15 mouse cellular contexts compared by ENCODE assay signal in the genomic region with DNA sequence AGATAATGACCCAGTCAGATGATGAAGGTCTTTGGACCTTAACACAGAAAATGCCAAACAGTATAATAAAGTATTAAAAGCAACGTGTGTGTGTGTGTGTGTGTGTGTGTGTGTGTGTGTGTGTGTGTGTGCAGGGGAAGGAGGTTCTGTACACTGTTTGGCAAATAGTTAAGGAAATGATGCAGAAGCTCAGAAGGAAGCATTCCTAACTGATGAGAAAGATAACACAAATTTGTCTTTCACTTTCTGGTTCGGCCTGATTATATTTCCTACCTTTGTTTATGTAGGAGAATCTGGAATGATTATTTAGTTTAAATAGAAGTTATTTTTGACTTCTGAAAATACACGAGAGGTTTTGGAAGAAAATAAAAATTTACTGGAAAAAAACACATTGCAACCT.
"Had no signal": no experiment of that assay in that cellular context is flagged by ENCODE, and none has a peak within 500 bp of the region (broad histone marks: within the 10 kb centered on the region; RNA-seq: fewer than 3 reads in every experiment).

No protein-coding gene starts in this region.

- H3K27ac ChIP-seq: liver, embryonic 13.5 days; liver, embryonic 15.5 days; lung, embryonic 15.5 days; macrophage; midbrain, embryonic 13.5 days; midbrain, embryonic 15.5 days; neural tube, embryonic 12.5 days had no signal

- H3K27me3 ChIP-seq: liver, embryonic 13.5 days; liver, embryonic 15.5 days; lung, embryonic 15.5 days; megakaryocyte, embryonic 14.5 days; midbrain, embryonic 13.5 days; midbrain, embryonic 15.5 days; neural tube, embryonic 12.5 days had no signal

- H3K4me1 ChIP-seq: liver, embryonic 13.5 days; liver, embryonic 15.5 days; lung, embryonic 15.5 days; megakaryocyte, embryonic 14.5 days; midbrain, embryonic 13.5 days; midbrain, embryonic 15.5 days; neural tube, embryonic 12.5 days had no signal

- H3K4me3 ChIP-seq: liver, embryonic 13.5 days; liver, embryonic 15.5 days; lung, embryonic 15.5 days; megakaryocyte, embryonic 14.5 days; midbrain, embryonic 13.5 days; midbrain, embryonic 15.5 days; neural tube, embryonic 12.5 days had no signal

- DNase-seq: liver, embryonic 13.5 days; liver, postnatal 0 days; right cerebral cortex, postnatal 14 days; right cerebral cortex, postnatal 4 days; spleen, adult 18-20 months; thymus, adult 18-20 months; thymus, postnatal 14 days; thymus, postnatal 36 days had no signal

- H3K36me3 ChIP-seq: liver, embryonic 13.5 days; liver, embryonic 15.5 days; lung, embryonic 15.5 days; midbrain, embryonic 13.5 days; midbrain, embryonic 15.5 days; neural tube, embryonic 12.5 days had no signal

- H3K9ac ChIP-seq: liver, embryonic 13.5 days; liver, embryonic 15.5 days; liver, postnatal 0 days; lung, embryonic 15.5 days; midbrain, embryonic 13.5 days; midbrain, embryonic 15.5 days; neural tube, embryonic 12.5 days had no signal
